Mouse (Mus musculus): ENCODE data around the gene Galnt9. TPM values are rescaled to one million over a fixed set of nuclear protein-coding genes. Genes with fewer than 3 reads are reported as not detected.

Gene Galnt9
- total and polyA plus RNA-seq, 2 experiments: 0.05 TPM; not detected in 1

- Histone ChIP-seq H3K27ac (replicated peaks; ENCODE audit: insufficient read depth, low read depth, low read length) (no peak overlapping the region), H3K36me3 (ENCODE audit: control insufficient read depth, insufficient read depth, low read length) (no peaks in the 10 kb centered on the region), H3K4me1 (ENCODE audit: control insufficient read depth, insufficient read depth, low read length) (peaks cover 6% of the 10 kb centered on the region; the same call in 1 of the 2 replicates), H3K27me3 (ENCODE audit: control insufficient read depth, insufficient read depth, low read length) (no peaks in the 10 kb centered on the region), H3K4me3 (ENCODE audit: insufficient read depth, low read depth, low read length) (no peak overlapping the region), H3K9ac (ENCODE audit: low read depth, low read length) (no peak overlapping the region), H3K79me2 (ENCODE audit: control insufficient read depth, insufficient read depth, low read length) (no peaks in the 10 kb centered on the region)
- no peak for DNase-seq (ENCODE audit: extremely low read depth, low read depth, low spot score)
- TF ChIP-seq POLR2A (IDR thresholded peaks at IDR 0.05; ENCODE audit: extremely low read depth, insufficient read depth, low read length) (no peak), CTCF (IDR thresholded peaks at IDR 0.05; ENCODE audit: low read depth, low read length) (no peak)
- WGBS: 90% methylated on average over 2 of the region's 2 CpGs
These were observed 60.2 kb downstream of the Galnt9 start for GRCm38 (mm10) chr5:110604311-110604710.

GRCm38 (mm10) chr5:110605531-110606221 is 61.5 kb downstream of the Galnt9 start:
- Histone ChIP-seq H3K4me3 (ENCODE audit: insufficient read depth, low read depth, low read length) (no peak overlapping the region), H3K4me1 (ENCODE audit: control insufficient read depth, insufficient read depth, low read length) (peaks cover 6% of the 10 kb centered on the region; the same call in 1 of the 2 replicates), H3K79me2 (ENCODE audit: control insufficient read depth, insufficient read depth, low read length) (no peaks in the 10 kb centered on the region), H3K9ac (ENCODE audit: low read depth, low read length) (no peak overlapping the region), H3K27ac (replicated peaks; ENCODE audit: insufficient read depth, low read depth, low read length) (no peak overlapping the region), H3K27me3 (ENCODE audit: control insufficient read depth, insufficient read depth, low read length) (no peaks in the 10 kb centered on the region), H3K36me3 (ENCODE audit: control insufficient read depth, insufficient read depth, low read length) (no peaks in the 10 kb centered on the region)
- DNase-seq (ENCODE audit: extremely low read depth, low read depth, low spot score): no peak
- no peak for TF ChIP-seq POLR2A (IDR thresholded peaks at IDR 0.05; ENCODE audit: extremely low read depth, insufficient read depth, low read length)
- no peak for TF ChIP-seq CTCF (IDR thresholded peaks at IDR 0.05; ENCODE audit: low read depth, low read length)
- WGBS: 73% methylated on average over 5 of the region's 5 CpGs

GRCm38 (mm10) chr5:110607767-110608166 is 63.6 kb downstream of the Galnt9 start:
- peak; percentile 56 for DNase-seq (ENCODE audit: extremely low read depth, low read depth, low spot score)
- Histone ChIP-seq H3K4me3 (ENCODE audit: insufficient read depth, low read depth, low read length) (no peak overlapping the region), H3K4me1 (ENCODE audit: control insufficient read depth, insufficient read depth, low read length) (peaks cover 4% of the 10 kb centered on the region; the same call in 1 of the 2 replicates), H3K79me2 (ENCODE audit: control insufficient read depth, insufficient read depth, low read length) (no peaks in the 10 kb centered on the region), H3K9ac (ENCODE audit: low read depth, low read length) (no peak overlapping the region), H3K27ac (replicated peaks; ENCODE audit: insufficient read depth, low read depth, low read length) (no peak overlapping the region), H3K27me3 (ENCODE audit: control insufficient read depth, insufficient read depth, low read length) (no peaks in the 10 kb centered on the region), H3K36me3 (ENCODE audit: control insufficient read depth, insufficient read depth, low read length) (no peaks in the 10 kb centered on the region)
- whole genome bisulfite sequencing: 46% methylated on average over 3 of the region's 3 CpGs
- TF ChIP-seq CTCF (IDR thresholded peaks at IDR 0.05; ENCODE audit: low read depth, low read length): no peak
- TF ChIP-seq POLR2A (IDR thresholded peaks at IDR 0.05; ENCODE audit: extremely low read depth, insufficient read depth, low read length): no peak

GRCm38 (mm10) chr5:110608336-110608735 is 64.2 kb downstream of the Galnt9 start:
- TF ChIP-seq POLR2A (IDR thresholded peaks at IDR 0.05; ENCODE audit: extremely low read depth, insufficient read depth, low read length): no peak
- TF ChIP-seq CTCF (IDR thresholded peaks at IDR 0.05; ENCODE audit: low read depth, low read length): no peak
- H3K9ac ChIP-seq (ENCODE audit: low read depth, low read length): no peak overlapping the region

GRCm38 (mm10) chr5:110608941-110609340 is 64.8 kb downstream of the Galnt9 start:
- TF ChIP-seq POLR2A (IDR thresholded peaks at IDR 0.05; ENCODE audit: extremely low read depth, insufficient read depth, low read length): no peak
- Histone ChIP-seq H3K4me1 (ENCODE audit: control insufficient read depth, insufficient read depth, low read length) (no peaks in the 10 kb centered on the region), H3K4me3 (ENCODE audit: insufficient read depth, low read depth, low read length) (no peak overlapping the region), H3K9ac (ENCODE audit: low read depth, low read length) (no peak overlapping the region), H3K27ac (replicated peaks; ENCODE audit: insufficient read depth, low read depth, low read length) (no peak overlapping the region), H3K27me3 (ENCODE audit: control insufficient read depth, insufficient read depth, low read length) (no peaks in the 10 kb centered on the region), H3K36me3 (ENCODE audit: control insufficient read depth, insufficient read depth, low read length) (no peaks in the 10 kb centered on the region), H3K79me2 (ENCODE audit: control insufficient read depth, insufficient read depth, low read length) (no peaks in the 10 kb centered on the region)
- 75% methylated on average over 8 of the region's 8 CpGs for WGBS
- no peak for DNase-seq (ENCODE audit: extremely low read depth, low read depth, low spot score)

More at GRCm38 (mm10) chr5:110608336-110608735, 64.2 kb downstream of the Galnt9 start:
- Histone ChIP-seq H3K4me3 (ENCODE audit: insufficient read depth, low read depth, low read length) (no peak overlapping the region), H3K27me3 (ENCODE audit: control insufficient read depth, insufficient read depth, low read length) (no peaks in the 10 kb centered on the region), H3K4me1 (ENCODE audit: control insufficient read depth, insufficient read depth, low read length) (0 out of 2 replicates have a peak, but pooled peaks cover under 1% of the 10 kb centered on the region), H3K79me2 (ENCODE audit: control insufficient read depth, insufficient read depth, low read length) (no peaks in the 10 kb centered on the region), H3K36me3 (ENCODE audit: control insufficient read depth, insufficient read depth, low read length) (no peaks in the 10 kb centered on the region), H3K27ac (replicated peaks; ENCODE audit: insufficient read depth, low read depth, low read length) (no peak overlapping the region)
- WGBS: 81% methylated on average over 6 of the region's 6 CpGs
- DNase-seq (ENCODE audit: extremely low read depth, low read depth, low spot score): no peak

- Histone ChIP-seq H3K27ac (replicated peaks; ENCODE audit: insufficient read depth, low read depth, low read length) (no peak overlapping the region), H3K4me3 (ENCODE audit: insufficient read depth, low read depth, low read length) (no peak overlapping the region), H3K36me3 (ENCODE audit: control insufficient read depth, insufficient read depth, low read length) (no peaks in the 10 kb centered on the region), H3K27me3 (ENCODE audit: control insufficient read depth, insufficient read depth, low read length) (no peaks in the 10 kb centered on the region), H3K4me1 (ENCODE audit: control insufficient read depth, insufficient read depth, low read length) (no peaks in the 10 kb centered on the region), H3K79me2 (ENCODE audit: control insufficient read depth, insufficient read depth, low read length) (no peaks in the 10 kb centered on the region), H3K9ac (ENCODE audit: low read depth, low read length) (no peak overlapping the region)
- 87% methylated on average over 3 of the region's 3 CpGs for whole genome bisulfite sequencing
- no peak for TF ChIP-seq POLR2A (IDR thresholded peaks at IDR 0.05; ENCODE audit: extremely low read depth, insufficient read depth, low read length)
- TF ChIP-seq CTCF (IDR thresholded peaks at IDR 0.05; ENCODE audit: low read depth, low read length): no peak
- no peak for DNase-seq (ENCODE audit: extremely low read depth, low read depth, low spot score)
These were observed 65.3 kb downstream of the Galnt9 start for GRCm38 (mm10) chr5:110609425-110609824.
